Mouse (Mus musculus) kidney, embryonic 14.5 days (tissue): ENCODE measurements around the gene Frs3. TPM values are rescaled to one million over a fixed set of nuclear protein-coding genes. Genes with fewer than 3 reads are reported as not detected.
"Not testable (repeated sequence)": the region's sequence is repeated elsewhere in the genome, so short reads cannot be mapped to it uniquely, and the experiment has no call there.

Experiments used
- ATAC-seq: fragments of 200-750 bp; cut with Nextera tagmentation; 2 replicates; pipeline ENCODE4 v1.8.0; 2017; ENCODE audit warnings: moderate number of reproducible peaks, mild to moderate bottlenecking, moderate TSS enrichment, moderate library complexity; ENCODE audit not compliant: low FRiP score, low TSS enrichment
- H3K27ac ChIP-seq: fragments of 300-500 bp; sonication (generic); 2 replicates; pipeline ENCODE4 v1.5.1; 2014; ENCODE audit warnings: low read depth, mild to moderate bottlenecking, low read length, moderate library complexity, mixed read lengths
- H3K27me3 ChIP-seq: fragments of 300-500 bp; sonication (generic); 2 replicates; pipeline ENCODE4 v1.6.1; 2014; ENCODE audit warnings: mild to moderate bottlenecking, low read length; ENCODE audit not compliant: control insufficient read depth, insufficient read depth
- H3K36me3 ChIP-seq: fragments of 300-500 bp; sonication (generic); 2 replicates; pipeline ENCODE4 v1.6.1; 2014; ENCODE audit warnings: low read length, mixed read lengths; ENCODE audit not compliant: control insufficient read depth, insufficient read depth
- H3K4me1 ChIP-seq: fragments of 300-500 bp; sonication (generic); 2 replicates; pipeline ENCODE4 v1.6.1; 2014; ENCODE audit warnings: low read length, mixed read lengths; ENCODE audit not compliant: control insufficient read depth, insufficient read depth
- H3K4me2 ChIP-seq: fragments of 300-500 bp; sonication (generic); replicated peaks from 2 replicates; pipeline ENCODE4 v1.6.1; 2014; ENCODE audit warnings: low read depth, mild to moderate bottlenecking, low read length
- H3K4me3 ChIP-seq: fragments of 300-500 bp; sonication (generic); 2 replicates; pipeline ENCODE4 v1.5.1; 2014; ENCODE audit warnings: mild to moderate bottlenecking, low read length
- H3K9ac ChIP-seq: fragments of 300-500 bp; sonication (generic); 2 replicates; pipeline ENCODE4 v1.6.1; 2014; ENCODE audit warnings: low read depth, mild to moderate bottlenecking, low read length, moderate library complexity
- H3K9me3 ChIP-seq: fragments of 300-500 bp; sonication (generic); 2 replicates; pipeline ENCODE4 v1.6.1; 2016; ENCODE audit warnings: low read length; ENCODE audit not compliant: control insufficient read depth
- WGBS: fragments of 180-500 bp; shearing (Covaris S2); extraction: QIAGEN DNeasy Blood & Tissue Kit; methylation state at CpG from one replicate; pipeline ENCODE4 v1.1.7; 2014; 5-methylcytosine and 5-hydroxymethylcytosine counted together
- polyA plus RNA-seq: library from polyadenylated mRNA; unstranded; fragments of >200 nt; fragmentation: Nextera tagmentation; extraction: Ambion mirVana; gene quantifications from 2 replicates; pipeline ENCODE4 v1.2.1, GENCODE M21; 2014

Gene Frs3
- 2.9 and 4.6 TPM in 2 replicates for polyA plus RNA-seq

GRCm38 (mm10) chr17:47688608-47689575, at the start of gene Frs3:
Gene Frs3 (plus strand): TSS chr17:47689030.
- no peaks in the 10 kb centered on the region for H3K9me3 ChIP-seq
- H3K27me3 ChIP-seq, result 0 out of 2 replicates have a peak, but pooled peaks cover 7% of the 10 kb centered on the region
- H3K27ac ChIP-seq, result peak within 1 kb of the TSS; percentile 52
- peak; percentile 44 for ATAC-seq
- peak within 1 kb of the TSS; percentile 88 for H3K4me3 ChIP-seq
- WGBS, result 2% methylated on average over 57 of the region's 58 CpGs
- H3K36me3 ChIP-seq, result peaks cover 23% of the 10 kb centered on the region
- H3K9ac ChIP-seq, result peak within 1 kb of the TSS; percentile 81
- peaks cover 7% of the 10 kb centered on the region; the same call in 1 of the 2 replicates for H3K4me1 ChIP-seq
- H3K4me2 ChIP-seq, result peak within 1 kb of the TSS; percentile 86

GRCm38 (mm10) chr17:47642992-47643391, 45.8 kb upstream of the Frs3 start:
- H3K9me3 ChIP-seq, result no peaks in the 10 kb centered on the region
- no peak for ATAC-seq
- no peak overlapping the region for H3K4me3 ChIP-seq
- no peak overlapping the region for H3K9ac ChIP-seq
- H3K27me3 ChIP-seq, result no peaks in the 10 kb centered on the region
- no peaks in the 10 kb centered on the region for H3K4me1 ChIP-seq
- WGBS, result 76% methylated on average over 2 of the region's 2 CpGs
- H3K36me3 ChIP-seq, result no peaks in the 10 kb centered on the region
- no peak overlapping the region for H3K27ac ChIP-seq
- H3K4me2 ChIP-seq, result no peak overlapping the region

- Histone ChIP-seq H3K9me3 (no peaks in the 10 kb centered on the region), H3K9ac (no peak overlapping the region), H3K27me3 (no peaks in the 10 kb centered on the region), H3K4me1 (no peaks in the 10 kb centered on the region), H3K36me3 (no peaks in the 10 kb centered on the region; the same call in 1 of the 2 replicates), H3K27ac (no peak overlapping the region), H3K4me3 (no peak overlapping the region), H3K4me2 (no peak overlapping the region)
- 90% methylated on average over 1 of the region's 1 CpGs for WGBS
- ATAC-seq, result no peak
Observed at GRCm38 (mm10) chr17:47646683-47647082, 42.1 kb upstream of the Frs3 start.

- 63% methylated on average over 4 of the region's 4 CpGs for WGBS
- no peak for ATAC-seq
- H3K9me3 ChIP-seq, result no peaks in the 10 kb centered on the region
- H3K27me3 ChIP-seq, result no peaks in the 10 kb centered on the region
- H3K4me2 ChIP-seq, result no peak overlapping the region
- H3K9ac ChIP-seq, result no peak overlapping the region
- H3K4me1 ChIP-seq, result no peaks in the 10 kb centered on the region
- H3K27ac ChIP-seq, result no peak overlapping the region
- no peaks in the 10 kb centered on the region; the same call in 1 of the 2 replicates for H3K36me3 ChIP-seq
- no peak overlapping the region for H3K4me3 ChIP-seq
Observed at GRCm38 (mm10) chr17:47648966-47649365, 39.9 kb upstream of the Frs3 start.

- no peak for ATAC-seq
- Histone ChIP-seq H3K4me3 (no peak overlapping the region), H3K36me3 (no peaks in the 10 kb centered on the region; the same call in 1 of the 2 replicates), H3K4me1 (no peaks in the 10 kb centered on the region), H3K4me2 (no peak overlapping the region), H3K27ac (no peak overlapping the region), H3K27me3 (no peaks in the 10 kb centered on the region), H3K9ac (no peak overlapping the region), H3K9me3 (no peaks in the 10 kb centered on the region)
- WGBS, result 84% methylated on average over 2 of the region's 2 CpGs
Observed at GRCm38 (mm10) chr17:47651953-47652352, 36.9 kb upstream of the Frs3 start.

GRCm38 (mm10) chr17:47654346-47654745, 34.5 kb upstream of the Frs3 start:
- H3K4me3 ChIP-seq, ATAC-seq, H3K27me3 ChIP-seq, H3K27ac ChIP-seq, H3K36me3 ChIP-seq, H3K9ac ChIP-seq, H3K4me1 ChIP-seq, H3K9me3 ChIP-seq, H3K4me2 ChIP-seq: not testable (repeated sequence)
- WGBS, result 95% methylated on average over 8 of the region's 8 CpGs

- no peak overlapping the region for H3K4me2 ChIP-seq
- no peak overlapping the region for H3K27ac ChIP-seq
- H3K9me3 ChIP-seq, result no peaks in the 10 kb centered on the region
- WGBS, result 81% methylated on average over 5 of the region's 5 CpGs
- H3K4me1 ChIP-seq, result no peaks in the 10 kb centered on the region
- H3K4me3 ChIP-seq, result no peak overlapping the region
- H3K36me3 ChIP-seq, result no peaks in the 10 kb centered on the region; the same call in 1 of the 2 replicates
- H3K9ac ChIP-seq, result no peak overlapping the region
- H3K27me3 ChIP-seq, result no peaks in the 10 kb centered on the region
- no peak for ATAC-seq
Observed at GRCm38 (mm10) chr17:47655697-47656096, 33.1 kb upstream of the Frs3 start.

GRCm38 (mm10) chr17:47657901-47658300, 30.9 kb upstream of the Frs3 start:
- Histone ChIP-seq H3K4me2 (no peak overlapping the region), H3K36me3 (no peaks in the 10 kb centered on the region), H3K27ac (no peak overlapping the region), H3K4me1 (no peaks in the 10 kb centered on the region), H3K27me3 (no peaks in the 10 kb centered on the region), H3K9me3 (no peaks in the 10 kb centered on the region), H3K4me3 (no peak overlapping the region), H3K9ac (no peak overlapping the region)
- 82% methylated on average over 4 of the region's 4 CpGs for WGBS
- ATAC-seq, result no peak

GRCm38 (mm10) chr17:47658741-47659243, 30.0 kb upstream of the Frs3 start:
- WGBS, result 87% methylated on average over 3 of the region's 3 CpGs
- Histone ChIP-seq H3K4me3 (no peak overlapping the region), H3K27me3 (no peaks in the 10 kb centered on the region), H3K4me2 (no peak overlapping the region), H3K4me1 (no peaks in the 10 kb centered on the region), H3K9ac (no peak overlapping the region), H3K36me3 (no peaks in the 10 kb centered on the region), H3K27ac (no peak overlapping the region), H3K9me3 (no peaks in the 10 kb centered on the region)
- no peak for ATAC-seq
